Mouse (Mus musculus) frontal cortex, postnatal 25 days (tissue): ENCODE data around the gene Fezf1.

Experiments used
- DNase-seq, 2 experiments: peaks; one replicate each; pipeline ENCODE4 v3.0.0; 2022; ENCODE audit warnings: low spot score in 2 of 2

Gene Fezf1

GRCm38 (mm10) chr6:23247512-23248312 lies 450 bp downstream of the Fezf1 start:
- DNase-seq: no peak

GRCm38 (mm10) chr6:23246790-23247511 lies 1.2 kb downstream of the Fezf1 start:
- no peak for DNase-seq

GRCm38 (mm10) chr6:23246061-23246789 lies 1.9 kb downstream of the Fezf1 start:
- no peak for DNase-seq

GRCm38 (mm10) chr6:23245545-23246011 lies 2.6 kb downstream of the Fezf1 start:
- no peak for DNase-seq

GRCm38 (mm10) chr6:23245121-23245520 lies 3.0 kb downstream of the Fezf1 start:
- no peak for DNase-seq

GRCm38 (mm10) chr6:23243821-23244760 lies 4.1 kb downstream of the Fezf1 start:
- no peak for DNase-seq

GRCm38 (mm10) chr6:23211499-23211898 lies 36.7 kb downstream of the Fezf1 start:
- no peak for DNase-seq

GRCm38 (mm10) chr6:23207791-23208190 lies 40.4 kb downstream of the Fezf1 start:
- peak in 1 of 2 experiments; percentile 4 for DNase-seq

- no peak for DNase-seq
Observed at GRCm38 (mm10) chr6:23202630-23203029, 45.5 kb downstream of the Fezf1 start.
